Mouse (Mus musculus) macrophage (primary cell): ENCODE results near the gene Ssh2. TPM values are rescaled to one million over a fixed set of nuclear protein-coding genes. Genes with fewer than 3 reads are reported as not detected.

Experiments
- H3K27ac ChIP-seq: fragments of 350-480 bp; formaldehyde crosslinking; 2 replicates; pipeline ENCODE4 v1.9.0; 2021
- H3K36me3 ChIP-seq: fragments of 350-480 bp; formaldehyde crosslinking; 2 replicates; pipeline ENCODE4 v1.9.0; 2021; ENCODE audit errors: inconsistent target
- H3K4me3 ChIP-seq: fragments of 350-480 bp; formaldehyde crosslinking; 2 replicates; pipeline ENCODE4 v1.9.0; 2021; ENCODE audit errors: inconsistent target
- H3K79me2 ChIP-seq: fragments of 350-480 bp; formaldehyde crosslinking; 2 replicates; pipeline ENCODE4 v1.9.0; 2021; ENCODE audit errors: inconsistent target
- WGBS: methylation state at CpG from one replicate; pipeline ENCODE4 v1.1.7; 2026; ENCODE audit warnings: inconsistent platforms; ENCODE audit not compliant: missing documents; 5-methylcytosine and 5-hydroxymethylcytosine counted together
- polyA plus RNA-seq: library from polyadenylated mRNA; stranded (reverse); fragments of 250-400 nt; gene quantifications from 3 replicates; pipeline ENCODE4 v1.2.4, GENCODE M21; 2018; ENCODE audit warnings: inconsistent platforms

Ssh2 gene
- polyA plus RNA-seq, 1 experiment from 2014 or later: 4.0 TPM

GRCm38 (mm10) chr11:77428446-77428845 lies 212.4 kb downstream of the Ssh2 start:
- no peaks in the 10 kb centered on the region for H3K36me3 ChIP-seq
- 93% methylated on average over 1 of the region's 1 CpGs for WGBS
- no peak overlapping the region for H3K27ac ChIP-seq
- H3K4me3 ChIP-seq: no peak overlapping the region
- H3K79me2 ChIP-seq: no peaks in the 10 kb centered on the region

GRCm38 (mm10) chr11:77437026-77437425 lies 220.9 kb downstream of the Ssh2 start:
- 100% methylated on average over 2 of the region's 2 CpGs for WGBS
- Histone ChIP-seq H3K36me3 (no peaks in the 10 kb centered on the region), H3K4me3 (no peak overlapping the region), H3K79me2 (no peaks in the 10 kb centered on the region), H3K27ac (no peak overlapping the region)

GRCm38 (mm10) chr11:77440081-77440480 lies 224.0 kb downstream of the Ssh2 start:
- Histone ChIP-seq H3K4me3 (no peak overlapping the region), H3K27ac (no peak overlapping the region), H3K79me2 (no peaks in the 10 kb centered on the region), H3K36me3 (no peaks in the 10 kb centered on the region)
- 92% methylated on average over 9 of the region's 9 CpGs for WGBS

GRCm38 (mm10) chr11:77441020-77441419 lies 224.9 kb downstream of the Ssh2 start:
- Histone ChIP-seq H3K4me3 (no peak overlapping the region), H3K79me2 (no peaks in the 10 kb centered on the region), H3K27ac (peak overlapping the region; percentile 90; the same call in 1 of the 2 replicates), H3K36me3 (no peaks in the 10 kb centered on the region)
- WGBS: 86% methylated on average over 8 of the region's 8 CpGs

GRCm38 (mm10) chr11:77442186-77443170 lies 226.4 kb downstream of the Ssh2 start:
- H3K36me3 ChIP-seq: no peaks in the 10 kb centered on the region
- H3K27ac ChIP-seq: peak overlapping the region; percentile 90
- H3K4me3 ChIP-seq: peak overlapping the region; percentile 12
- WGBS: 1% methylated on average over 7 of the region's 7 CpGs
- H3K79me2 ChIP-seq: no peaks in the 10 kb centered on the region

- H3K36me3 ChIP-seq: peaks cover 8% of the 10 kb centered on the region
- peak overlapping the region; percentile 15; the same call in 1 of the 2 replicates for H3K27ac ChIP-seq
- no peak overlapping the region for H3K4me3 ChIP-seq
- H3K79me2 ChIP-seq: no peaks in the 10 kb centered on the region
- 20% methylated on average over 2 of the region's 2 CpGs for WGBS
These were observed 228.9 kb downstream of the Ssh2 start for GRCm38 (mm10) chr11:77444939-77445338.

- Histone ChIP-seq H3K36me3 (peaks cover 12% of the 10 kb centered on the region), H3K4me3 (no peak overlapping the region), H3K27ac (peak overlapping the region; percentile 25), H3K79me2 (no peaks in the 10 kb centered on the region)
- 5% methylated on average over 6 of the region's 6 CpGs for WGBS
These were observed 230.5 kb downstream of the Ssh2 start for GRCm38 (mm10) chr11:77446628-77447041.

GRCm38 (mm10) chr11:77449224-77449623 lies 233.1 kb downstream of the Ssh2 start:
- H3K4me3 ChIP-seq: no peak overlapping the region
- no peak overlapping the region for H3K27ac ChIP-seq
- WGBS: 96% methylated on average over 7 of the region's 7 CpGs
- no peaks in the 10 kb centered on the region for H3K79me2 ChIP-seq
- peaks cover 22% of the 10 kb centered on the region for H3K36me3 ChIP-seq

- Histone ChIP-seq H3K4me3 (no peak overlapping the region), H3K36me3 (peaks cover 28% of the 10 kb centered on the region), H3K27ac (no peak overlapping the region), H3K79me2 (no peaks in the 10 kb centered on the region)
- WGBS: 88% methylated on average over 2 of the region's 2 CpGs
These were observed 235.6 kb downstream of the Ssh2 start for GRCm38 (mm10) chr11:77451670-77452069.

- no peak overlapping the region for H3K4me3 ChIP-seq
- peaks cover 28% of the 10 kb centered on the region for H3K36me3 ChIP-seq
- no peaks in the 10 kb centered on the region for H3K79me2 ChIP-seq
- no peak overlapping the region for H3K27ac ChIP-seq
- 100% methylated on average over 2 of the region's 2 CpGs for WGBS
These were observed 237.3 kb downstream of the Ssh2 start for GRCm38 (mm10) chr11:77453388-77453787.

- 95% methylated on average over 9 of the region's 9 CpGs for WGBS
- Histone ChIP-seq H3K36me3 (peaks cover 16% of the 10 kb centered on the region; the same call in 1 of the 2 replicates), H3K27ac (no peak overlapping the region), H3K79me2 (no peaks in the 10 kb centered on the region), H3K4me3 (no peak overlapping the region)
These were observed 239.9 kb downstream of the Ssh2 start for GRCm38 (mm10) chr11:77455770-77456510.

- Histone ChIP-seq H3K27ac (no peak overlapping the region), H3K79me2 (no peaks in the 10 kb centered on the region), H3K4me3 (no peak overlapping the region), H3K36me3 (peaks cover 16% of the 10 kb centered on the region; the same call in 1 of the 2 replicates)
- WGBS: 58% methylated on average over 6 of the region's 6 CpGs
These were observed 240.8 kb downstream of the Ssh2 start for GRCm38 (mm10) chr11:77456866-77457265.

GRCm38 (mm10) chr11:77461856-77462255 lies 245.8 kb downstream of the Ssh2 start:
- Histone ChIP-seq H3K4me3 (peak overlapping the region; percentile 12; the same call in 1 of the 2 replicates), H3K79me2 (no peaks in the 10 kb centered on the region), H3K36me3 (no peaks in the 10 kb centered on the region), H3K27ac (no peak overlapping the region)
- 11% methylated on average over 6 of the region's 6 CpGs for WGBS

- Histone ChIP-seq H3K79me2 (no peaks in the 10 kb centered on the region), H3K27ac (no peak within 1 kb of the TSS), H3K36me3 (no peaks in the 10 kb centered on the region), H3K4me3 (peak within 1 kb of the TSS; percentile 12; the same call in 1 of the 2 replicates)
- 2% methylated on average over 67 of the region's 73 CpGs for WGBS
These were observed 246.4 kb downstream of the Ssh2 start, which contains the start of gene Coro6 for GRCm38 (mm10) chr11:77462283-77463100. Gene Coro6, plus strand, starts transcription at chr11:77462411.
